Mouse (Mus musculus) gastrocnemius, postnatal 4 days (tissue): ENCODE data around the gene Ahdc1. TPM values are rescaled to one million over a fixed set of nuclear protein-coding genes. Genes with fewer than 3 reads are reported as not detected.
"Not testable (repeated sequence)": the region's sequence is repeated elsewhere in the genome, so short reads cannot be mapped to it uniquely, and the experiment has no call there.

Experiments used
- DNase-seq, 2 experiments: peaks; one replicate each; pipeline ENCODE4 v3.0.0; 2021 to 2022; ENCODE audit warnings: low spot score in 2 of 2, mixed read lengths in 2 of 2
- total RNA-seq, 2 experiments: library from RNA; stranded (reverse); gene quantifications; 2 replicates each; pipeline ENCODE4 v1.2.3; 2021

Gene Ahdc1
- total RNA-seq, 2 experiments from 2014 or later, result 107 to 112 TPM

DNA sequence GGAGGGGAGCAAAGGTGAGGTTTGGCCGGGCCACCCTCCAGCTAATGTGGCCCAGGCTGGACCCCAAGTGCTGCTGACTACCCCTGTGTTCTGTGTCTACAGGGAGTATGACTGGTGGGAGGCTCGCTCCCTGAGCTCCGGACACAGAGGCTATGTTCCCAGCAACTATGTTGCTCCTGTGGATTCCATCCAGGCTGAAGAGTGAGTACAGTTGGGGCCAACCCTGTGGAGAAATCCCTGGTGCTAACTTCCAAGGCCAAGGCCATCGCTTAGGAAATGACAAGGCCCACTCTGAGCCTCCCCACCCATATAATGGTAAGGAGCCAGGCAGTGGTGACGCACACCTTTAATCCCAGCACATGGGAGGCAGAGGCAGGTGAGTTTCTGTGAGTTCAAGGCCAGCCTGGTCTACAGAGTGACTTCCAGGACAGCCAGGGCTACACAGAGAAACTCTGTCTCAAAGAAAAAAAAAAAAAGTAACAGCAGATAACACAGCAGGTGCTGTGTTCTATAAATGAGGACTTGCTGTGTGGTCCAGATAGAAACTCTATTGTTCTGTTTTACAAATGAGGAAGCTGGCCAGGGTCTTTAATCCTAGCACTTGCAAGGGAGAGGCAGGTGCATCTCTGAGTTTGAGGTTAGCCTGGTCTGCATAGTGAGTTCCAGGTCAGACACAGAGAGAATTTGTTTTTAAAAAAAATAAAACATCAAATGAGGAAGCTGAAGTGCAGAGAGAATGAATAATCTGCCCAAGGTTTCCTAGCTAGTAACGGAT is 22.3 kb upstream of the Ahdc1 start:
- DNase-seq, result no peak

DNA sequence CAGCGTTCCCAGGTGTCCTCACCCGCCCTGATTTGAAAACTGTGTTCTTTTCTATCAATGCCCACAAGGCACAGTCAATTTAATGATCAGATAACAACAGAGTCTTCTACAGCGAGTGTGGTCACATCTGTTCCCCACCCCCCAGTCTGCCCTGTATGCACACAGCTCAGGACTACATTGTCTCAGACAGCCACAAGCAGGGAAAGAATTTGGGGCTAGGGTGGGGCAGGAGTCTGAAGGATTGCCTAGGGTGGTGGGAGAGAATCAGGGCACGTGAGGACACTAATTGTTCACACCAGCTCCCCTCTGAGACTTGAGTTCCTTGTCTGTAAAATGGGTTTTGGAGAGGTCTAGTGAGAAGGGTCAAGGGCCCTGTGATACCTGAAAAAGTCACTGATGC is 17.5 kb upstream of the Ahdc1 start:
- no peak for DNase-seq

DNA sequence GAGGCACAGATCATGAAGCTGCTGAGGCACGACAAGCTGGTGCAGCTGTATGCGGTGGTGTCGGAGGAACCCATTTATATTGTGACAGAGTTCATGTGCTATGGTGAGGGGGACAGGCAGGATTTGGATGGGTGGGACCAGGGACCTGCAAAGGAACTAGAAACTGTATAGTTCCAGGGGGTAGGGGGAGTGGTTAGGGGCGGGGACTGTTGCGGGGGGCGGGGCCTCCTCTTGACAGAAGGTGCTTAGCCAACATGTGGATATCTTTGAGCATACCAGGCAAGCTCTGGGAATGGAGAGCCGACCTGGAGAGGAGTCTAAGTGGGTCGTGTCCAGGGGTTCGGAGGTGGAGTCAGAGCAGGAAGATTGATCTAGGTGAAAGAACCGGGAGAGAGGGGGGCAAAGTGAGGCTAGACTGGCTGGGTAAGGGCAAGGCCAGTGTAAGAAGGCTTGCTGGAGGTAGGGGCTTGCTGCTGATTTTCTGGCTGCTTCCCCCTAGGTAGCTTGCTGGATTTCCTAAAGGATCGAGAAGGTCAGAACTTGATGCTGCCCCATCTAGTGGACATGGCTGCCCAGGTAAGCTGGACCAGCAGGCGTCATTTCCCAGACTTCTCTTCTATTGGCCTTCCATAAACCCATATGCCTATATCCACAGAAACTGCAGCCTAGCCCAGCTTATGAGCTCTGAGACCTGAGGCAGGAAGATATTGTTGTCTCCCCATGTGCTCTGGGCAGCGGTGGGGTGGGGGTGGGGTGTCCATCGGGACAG is 13.4 kb upstream of the Ahdc1 start:
- no peak for DNase-seq

DNA sequence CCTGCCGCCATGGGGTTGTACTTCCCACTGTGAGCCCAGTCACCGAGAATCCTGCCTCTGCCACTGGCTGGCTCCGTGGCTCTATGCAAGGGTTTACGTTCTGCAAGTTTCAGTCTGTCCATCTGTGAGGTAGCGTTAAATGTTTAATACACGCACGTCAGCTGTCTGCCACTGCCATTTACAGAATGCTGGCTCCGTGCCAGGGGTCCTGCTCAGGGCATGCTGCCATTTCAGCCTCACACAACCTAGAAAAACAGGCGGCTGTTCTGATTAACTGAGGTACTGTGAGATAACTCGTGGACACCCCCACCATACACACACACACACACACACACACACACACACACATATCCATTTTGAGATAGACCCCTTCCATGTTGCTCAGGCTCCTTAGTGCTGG is 8.2 kb upstream of the Ahdc1 start:
- DNase-seq, result peak in 1 of 2 experiments; percentile 42

DNA sequence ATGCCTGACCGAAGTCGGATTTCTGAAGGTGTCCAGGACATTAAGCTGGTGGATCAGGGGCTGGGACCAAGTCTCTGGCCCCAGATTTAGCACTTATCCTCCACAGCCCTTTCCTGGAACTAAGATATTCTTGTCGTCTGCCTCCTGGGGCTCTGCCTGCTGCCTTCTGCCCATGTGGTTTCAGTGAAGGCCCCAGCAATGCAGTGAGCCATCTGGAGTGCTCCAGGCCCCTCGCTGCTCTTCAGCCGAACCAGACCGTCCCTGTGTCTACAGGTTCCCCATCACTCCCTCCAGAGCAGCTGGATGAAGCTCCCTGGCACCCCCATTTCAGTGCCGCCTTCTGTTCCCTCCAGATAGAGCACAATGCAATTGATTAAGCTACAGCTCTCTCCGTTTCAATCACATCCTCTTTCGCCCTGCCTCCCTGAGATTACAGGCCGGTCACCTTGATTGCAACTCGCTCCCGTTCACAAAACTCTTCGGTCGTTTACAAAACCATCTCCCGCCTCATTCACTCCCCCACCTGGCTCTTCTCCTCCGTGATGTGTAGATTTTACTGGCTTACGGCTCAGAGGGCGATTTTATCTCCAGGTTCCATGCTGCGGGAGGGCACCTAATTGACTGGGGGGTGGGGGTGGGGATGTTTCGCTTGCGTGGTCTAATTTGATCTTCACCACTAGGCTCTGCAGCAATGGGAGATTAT is 7.6 kb upstream of the Ahdc1 start:
- DNase-seq, result no peak

DNA sequence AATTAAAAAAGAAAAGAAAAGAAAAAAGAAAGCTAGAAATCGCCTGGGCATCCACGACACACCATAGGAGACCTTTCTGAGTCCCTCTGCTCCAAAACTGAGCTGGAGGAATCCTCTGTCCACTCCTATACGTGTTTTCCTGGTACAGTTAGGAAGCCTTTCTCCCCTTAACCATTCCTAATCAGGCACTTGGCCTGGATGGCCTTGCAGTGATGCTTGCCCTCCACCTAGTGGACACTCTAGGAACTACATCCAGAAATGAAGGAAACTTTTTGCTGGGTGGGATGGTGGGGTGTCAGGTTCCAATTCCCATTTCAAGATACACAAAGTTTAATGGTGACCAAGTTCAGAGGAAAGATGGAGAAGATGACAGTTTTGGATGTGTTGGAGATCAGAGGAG is 5.8 kb upstream of the Ahdc1 start:
- peak; percentile 53 to 65 for DNase-seq

DNA sequence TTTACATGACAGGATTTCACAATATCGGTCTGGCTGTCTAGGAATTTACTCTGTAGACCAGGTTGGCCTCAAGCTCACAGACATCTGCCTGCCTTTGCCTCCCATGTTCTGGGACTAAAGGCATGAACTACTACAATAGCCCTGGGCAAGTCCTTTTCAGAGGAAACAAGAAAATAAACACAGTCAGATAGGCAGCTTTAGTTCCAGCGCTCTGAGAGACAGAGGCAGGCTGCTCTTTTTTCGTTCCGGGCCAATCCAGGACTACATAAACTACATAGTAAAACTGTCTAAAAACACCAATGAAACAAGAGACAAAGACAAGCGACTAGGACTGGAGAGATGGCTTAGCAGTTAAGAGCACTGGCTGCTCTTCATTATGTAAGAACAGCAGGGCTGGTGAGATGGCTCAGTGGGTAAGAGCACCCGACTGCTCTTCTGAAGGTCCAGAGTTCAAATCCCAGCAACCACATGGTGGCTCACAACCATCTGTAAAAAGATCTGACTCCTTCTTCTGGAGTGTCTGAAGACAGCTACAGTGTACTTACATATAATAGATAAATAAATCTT is 5.1 kb upstream of the Ahdc1 start:
- not testable (repeated sequence) for DNase-seq

DNA sequence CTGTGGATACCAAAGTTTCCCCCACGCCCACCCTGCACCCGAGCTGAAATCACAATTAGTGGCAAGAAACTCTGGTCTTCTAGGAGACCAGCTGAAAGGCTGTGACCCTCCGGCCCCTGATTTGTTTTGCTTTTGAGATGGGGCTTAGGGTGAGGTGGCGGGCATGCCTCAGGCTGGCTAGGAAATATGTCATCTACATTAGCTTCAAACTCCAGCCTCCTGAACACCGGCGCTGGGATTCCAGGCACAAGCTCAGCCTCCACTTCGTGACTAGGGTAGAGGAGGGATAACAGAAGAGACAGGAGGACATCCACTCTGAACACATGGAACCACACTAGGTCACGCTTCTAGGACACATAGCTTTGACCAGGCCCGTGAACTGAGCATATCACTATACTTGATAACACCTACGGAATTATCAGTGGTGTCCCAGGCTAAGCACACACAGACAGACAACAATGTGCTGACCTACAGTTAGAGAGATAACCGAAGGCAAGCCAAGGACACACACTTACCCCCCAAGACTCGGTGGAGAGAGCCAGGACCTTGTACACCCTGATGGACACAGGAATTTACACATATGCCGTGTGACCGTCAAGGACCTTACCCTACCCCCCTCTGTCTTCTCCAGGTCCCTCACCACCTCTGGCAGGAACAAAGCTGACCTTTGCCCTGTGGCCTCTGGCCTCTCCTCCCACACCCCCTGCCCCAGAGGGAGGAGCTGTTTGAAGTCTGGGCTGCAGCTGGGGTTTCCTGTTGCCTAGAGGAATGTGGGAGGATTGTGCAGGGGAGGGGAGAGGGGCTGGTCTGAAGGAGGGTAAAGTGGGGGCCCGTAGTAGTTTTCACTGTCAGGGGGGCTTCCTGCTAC is 3.3 kb upstream of the Ahdc1 start:
- DNase-seq, result no peak

DNA sequence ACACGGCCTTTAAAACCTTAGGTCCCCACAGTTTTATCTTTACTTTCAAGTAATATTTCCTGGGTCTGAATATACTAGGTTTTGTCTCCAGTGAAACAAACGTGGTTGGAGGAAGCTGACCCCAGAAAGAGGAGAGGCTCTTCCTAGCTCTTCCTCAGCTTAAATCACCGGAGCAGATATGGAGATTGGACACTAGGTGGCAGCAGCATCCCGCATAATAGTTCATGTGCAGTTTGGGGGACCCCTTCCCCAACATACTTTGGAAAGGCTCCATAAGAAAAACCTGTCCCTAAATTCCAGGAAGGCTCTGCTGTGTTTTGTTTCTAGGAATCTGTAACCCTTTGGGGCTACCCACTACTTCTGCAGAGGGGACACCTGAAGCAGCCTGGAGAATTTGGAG is 1.9 kb upstream of the Ahdc1 start:
- peak in 1 of 2 experiments; percentile 58 for DNase-seq

DNA sequence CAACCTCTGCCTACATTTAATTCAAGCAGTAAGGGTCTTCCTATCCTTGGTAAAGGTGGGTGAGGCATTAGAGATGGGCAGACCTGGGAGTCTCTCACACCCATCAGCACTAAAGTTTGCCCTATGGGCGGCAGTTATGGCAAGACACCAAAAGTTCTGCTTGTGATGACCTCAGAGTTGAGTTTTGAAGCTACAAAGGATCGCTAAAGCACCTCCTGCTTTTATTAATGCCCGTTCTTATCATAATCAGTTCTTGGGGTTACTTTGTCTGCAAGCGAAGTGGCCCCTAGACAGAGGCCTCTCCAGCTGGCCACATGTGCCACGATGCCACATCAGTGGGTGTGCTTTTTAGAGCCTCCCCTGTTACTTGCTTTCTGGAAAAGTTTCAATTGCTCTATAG is 1.4 kb upstream of the Ahdc1 start:
- no peak for DNase-seq

DNA sequence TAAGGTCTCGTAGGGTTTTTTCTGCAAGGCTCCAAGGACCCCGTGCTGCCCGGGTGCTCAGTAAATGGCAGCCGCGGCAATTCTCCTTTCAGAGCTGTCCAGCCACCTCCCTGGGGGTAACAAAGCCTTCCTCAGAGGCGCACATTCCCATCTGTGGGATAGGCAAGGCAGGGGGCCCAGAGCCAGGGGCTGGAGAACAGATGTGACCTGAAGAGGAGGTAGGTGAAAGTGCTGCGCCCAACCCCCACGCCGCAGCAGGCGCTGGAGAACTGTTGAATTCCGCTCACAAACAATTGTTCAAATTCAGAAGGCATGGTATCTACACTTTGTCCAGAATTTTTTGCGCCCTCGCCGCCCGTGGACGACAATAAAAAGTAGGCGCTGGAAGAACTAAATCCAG is 449 bp upstream of the Ahdc1 start:
- no peak for DNase-seq

DNA sequence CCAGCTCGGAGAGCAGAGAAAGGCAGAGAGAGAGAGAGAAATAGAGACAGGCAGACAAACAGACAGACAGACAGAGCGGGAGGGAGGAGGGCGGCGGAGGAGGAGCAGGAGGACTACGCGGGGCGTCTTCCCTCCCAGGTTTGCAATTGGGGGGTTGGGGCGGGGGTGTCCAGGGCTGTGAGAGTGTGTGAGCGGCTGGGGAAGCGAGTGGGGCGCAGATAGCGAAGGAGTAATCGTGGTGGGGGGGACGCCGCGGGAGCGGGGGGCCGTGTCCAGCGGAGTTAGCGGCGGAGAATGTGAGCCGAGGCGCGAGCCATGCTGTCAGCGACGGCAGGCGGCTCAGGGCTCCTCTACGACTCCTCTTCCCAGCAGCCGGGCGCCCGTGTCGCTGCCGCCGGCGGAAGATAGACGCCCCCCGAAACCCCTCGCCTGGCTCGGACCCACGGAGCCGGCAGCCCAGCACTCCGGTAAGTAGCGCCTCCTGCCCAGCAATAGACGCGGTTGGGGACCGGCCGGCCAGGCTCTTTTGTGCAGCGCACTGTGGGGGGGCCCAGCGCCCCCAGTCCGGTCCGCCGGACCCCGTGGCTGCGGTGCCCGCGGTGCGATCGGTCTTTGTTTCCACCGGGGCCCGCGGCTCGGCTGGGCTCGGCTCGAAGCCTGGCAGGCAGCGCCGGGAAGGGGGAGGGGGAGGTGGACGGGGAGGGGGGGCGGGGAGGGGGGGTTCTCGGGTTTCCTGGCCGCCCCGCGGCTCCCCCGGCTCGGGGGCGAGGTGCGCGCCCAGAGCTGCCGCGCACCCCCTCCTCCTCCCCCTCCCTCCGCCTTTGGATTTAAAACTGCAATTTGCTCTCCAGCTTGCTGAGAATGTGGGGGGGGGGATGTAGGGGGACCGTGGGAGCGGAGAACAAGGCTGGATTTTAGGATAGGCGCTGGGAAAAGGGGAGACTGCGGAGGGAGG is 1.0 kb downstream of the Ahdc1 start:
- peak; percentile 70 to 79 for DNase-seq

DNA sequence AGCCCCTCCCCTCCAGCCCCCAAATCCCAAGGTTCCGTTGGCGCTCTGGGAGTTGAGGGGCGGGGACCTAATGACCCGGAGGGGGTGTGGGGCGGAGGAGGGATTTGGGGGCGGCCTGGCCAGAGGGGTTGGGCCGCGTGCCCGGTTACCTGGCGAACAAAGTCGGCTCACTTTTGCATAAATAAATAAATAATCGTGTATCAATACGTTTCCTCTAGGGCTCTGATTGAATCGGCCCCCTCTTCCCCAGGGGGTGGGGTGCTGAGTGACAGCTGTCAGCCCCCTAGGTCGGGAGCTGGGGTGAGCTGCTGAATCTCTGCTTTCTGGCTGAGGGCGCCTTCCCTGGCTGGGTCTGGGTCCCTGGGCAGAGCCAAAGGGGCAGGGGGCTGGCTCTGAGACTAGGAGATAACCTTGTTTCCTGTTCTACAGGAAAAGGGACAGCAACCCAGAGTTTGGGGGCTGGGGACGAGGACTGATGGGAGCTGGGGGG is 1.8 kb downstream of the Ahdc1 start:
- DNase-seq, result peak; percentile 44 to 56

DNA sequence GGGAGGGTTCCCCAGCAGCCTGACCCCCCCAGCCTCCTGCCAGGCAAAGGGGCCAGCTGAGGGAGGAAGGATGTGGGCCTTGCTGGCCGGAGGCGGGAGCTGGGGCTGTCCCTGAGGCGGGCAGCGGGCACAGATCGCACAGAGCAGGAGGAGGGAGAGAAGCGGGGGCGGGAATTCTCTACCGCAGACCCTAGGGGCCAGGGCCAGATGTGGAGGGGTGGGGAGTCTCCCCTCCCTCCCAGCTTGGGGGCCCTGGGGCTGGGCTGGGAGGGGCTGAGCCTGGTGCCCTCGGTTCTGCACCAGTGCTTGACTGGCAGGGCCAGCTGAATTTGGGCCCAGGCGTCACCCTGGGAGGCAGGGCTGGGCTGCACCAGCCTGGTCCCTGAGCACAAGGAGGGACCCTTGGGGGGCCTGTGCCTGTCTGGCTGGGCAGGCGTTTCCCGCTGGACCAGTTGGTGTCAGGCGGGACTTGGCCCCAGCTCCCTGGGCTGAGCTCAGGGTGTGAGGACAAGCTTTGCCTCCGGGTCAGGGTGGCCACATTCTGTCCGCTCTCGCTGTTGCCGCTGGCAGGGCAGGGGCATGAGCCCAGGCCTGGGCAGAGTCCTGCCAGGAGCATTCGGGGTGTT is 2.3 kb downstream of the Ahdc1 start:
- DNase-seq, result peak; percentile 56 to 81

DNA sequence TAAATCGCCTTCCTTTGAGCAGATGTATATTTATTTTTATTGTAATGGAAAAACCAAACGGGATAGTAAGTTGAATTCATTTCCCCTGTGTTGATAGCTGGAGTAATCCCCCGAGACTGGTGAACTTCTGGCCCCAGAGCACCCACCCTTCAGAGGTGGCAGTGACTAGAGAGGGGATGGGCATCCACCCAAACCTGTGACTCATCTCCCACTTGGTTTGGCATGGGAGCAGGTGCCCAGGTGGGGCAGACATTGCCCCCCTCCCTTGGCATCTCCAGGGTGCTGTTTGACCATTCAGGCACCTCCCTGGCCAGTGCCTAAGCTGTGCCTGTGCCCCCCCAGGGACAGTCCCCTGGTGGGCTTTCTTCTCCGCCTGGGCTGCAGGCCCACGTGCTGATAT is 3.0 kb downstream of the Ahdc1 start:
- no peak for DNase-seq

DNA sequence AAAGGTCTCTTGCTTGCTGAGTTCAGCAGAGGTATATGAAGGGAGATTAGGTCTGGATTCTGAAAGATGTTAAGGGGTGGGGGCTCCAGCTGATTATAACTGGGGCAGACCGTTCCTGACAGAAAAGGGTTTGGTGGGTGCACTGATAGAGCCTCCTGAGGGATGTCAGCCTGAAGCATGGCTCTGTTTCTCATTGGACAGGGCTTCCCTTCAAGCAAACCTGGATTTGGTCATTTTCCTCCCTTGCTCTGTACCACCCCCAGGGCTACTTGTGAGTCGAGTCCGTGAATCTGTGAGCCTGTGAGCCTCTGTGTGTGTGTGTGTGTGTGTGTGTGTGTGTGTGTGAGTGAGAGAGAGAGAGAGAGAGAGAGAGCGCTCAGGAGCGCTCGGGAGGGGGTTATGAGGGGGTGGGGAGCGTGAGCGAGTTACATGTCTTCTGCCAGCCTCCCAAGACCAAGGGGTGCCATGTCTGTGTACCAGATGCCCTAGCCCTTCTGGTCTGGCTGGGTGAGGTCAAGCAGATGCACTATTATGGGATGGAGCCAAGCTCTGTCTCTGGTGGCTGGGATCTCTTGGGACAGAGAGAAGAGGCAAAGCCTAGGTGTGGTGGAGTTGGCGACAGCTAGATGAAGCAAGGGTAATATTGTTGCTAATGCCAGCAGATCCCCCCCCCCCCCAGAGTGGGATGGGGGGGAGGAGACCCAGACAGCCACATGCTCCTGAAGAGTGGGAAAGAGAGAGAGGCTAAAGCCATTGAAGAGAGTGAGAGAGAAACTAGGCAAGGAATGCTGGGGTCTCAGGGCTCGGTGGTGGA is 4.0 kb downstream of the Ahdc1 start:
- DNase-seq, result no peak

DNA sequence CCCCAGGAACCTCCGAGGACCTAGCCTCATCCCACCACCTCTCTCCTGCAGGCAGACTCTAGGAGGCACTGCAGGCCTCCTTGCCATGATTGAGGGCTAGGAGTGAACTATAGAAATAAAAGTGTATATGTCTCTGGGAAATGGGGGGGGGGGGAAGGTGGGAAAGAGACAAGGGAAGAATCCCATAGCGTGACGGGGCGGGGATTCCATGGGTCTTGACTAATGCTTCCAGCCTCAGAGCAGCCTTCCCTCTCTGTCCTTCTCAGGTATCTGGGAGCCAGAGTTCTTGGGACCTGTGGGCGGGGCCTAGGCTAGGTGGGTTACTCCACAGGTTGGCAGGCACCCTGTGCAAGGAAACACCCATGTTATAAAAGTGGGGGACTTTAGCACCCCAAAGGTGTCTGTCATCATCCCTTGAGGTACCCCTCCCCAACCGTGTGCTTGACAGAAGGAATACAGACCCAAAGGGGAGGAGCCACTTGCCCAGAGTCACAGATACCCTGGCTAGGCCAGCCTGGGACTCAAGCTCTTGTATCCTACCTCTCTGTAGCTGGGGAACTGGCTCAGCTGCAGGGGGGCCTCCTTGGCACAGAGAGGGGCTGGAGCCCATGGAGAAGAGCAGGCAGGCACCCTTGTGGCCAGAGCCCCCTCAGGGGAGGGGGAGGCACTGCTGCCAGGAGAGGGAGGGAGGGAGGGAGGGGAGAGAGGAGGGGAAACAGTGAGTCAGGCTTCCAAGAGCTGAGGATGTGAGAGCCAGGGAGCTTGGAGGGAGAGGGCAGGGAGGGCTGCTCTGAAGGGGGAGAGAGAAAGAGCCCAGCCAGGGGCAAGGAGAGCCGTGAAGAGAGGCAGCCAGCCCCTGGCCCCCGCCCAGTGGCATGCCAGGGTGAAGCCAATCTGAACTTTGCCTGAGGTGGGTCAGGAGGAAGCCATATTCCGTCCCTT is 4.9 kb downstream of the Ahdc1 start:
- no peak for DNase-seq
